Mouse (Mus musculus): ENCODE measurements around the gene Notch2.
"Not testable (repeated sequence)": the region's sequence is repeated elsewhere in the genome, so short reads cannot be mapped to it uniquely, and the experiment has no call there.

The Notch2 gene

DNA sequence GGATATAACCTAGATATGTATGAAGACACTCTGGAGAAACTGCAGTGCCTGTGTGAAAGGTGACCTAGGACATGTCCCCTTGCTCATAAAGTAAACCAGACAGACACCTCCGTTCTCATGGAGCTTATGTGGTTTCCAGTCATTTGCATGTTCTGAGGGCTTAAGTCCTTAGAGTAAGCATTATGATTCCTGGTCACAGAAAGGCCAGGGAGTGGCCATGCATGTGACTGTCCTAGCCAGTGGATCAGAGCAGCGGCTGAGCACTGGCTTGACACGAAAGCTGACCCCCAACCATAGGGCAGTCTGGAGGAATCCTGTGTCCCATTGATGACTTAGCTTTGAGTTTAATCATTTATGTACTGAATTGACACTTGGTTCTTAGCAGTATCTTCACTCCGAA is 14.7 kb downstream of the Notch2 start:
- no peak for DNase-seq (ENCODE audit: low spot score in 2 of 2)

DNA sequence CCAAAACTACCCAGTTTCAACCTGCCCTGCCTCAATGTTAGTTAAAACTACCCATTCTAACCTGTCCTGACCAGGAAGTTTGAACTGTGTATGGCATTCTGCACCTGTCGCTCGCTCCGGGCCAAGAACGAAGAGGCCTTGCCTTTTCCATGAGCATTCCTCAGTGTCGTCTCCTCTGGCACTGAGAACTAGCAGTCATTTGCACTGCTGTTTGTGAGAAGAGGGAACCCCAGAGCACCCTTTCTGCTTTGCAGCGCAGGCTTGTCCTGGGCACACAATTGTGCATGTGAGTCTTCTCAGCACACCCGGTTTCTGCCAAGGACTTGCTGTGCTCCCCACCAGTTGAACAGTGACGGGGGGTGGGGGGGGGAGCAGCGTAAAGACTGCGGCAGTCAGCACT is 15.6 kb downstream of the Notch2 start:
- no peak for DNase-seq (ENCODE audit: low spot score in 2 of 2)

DNA sequence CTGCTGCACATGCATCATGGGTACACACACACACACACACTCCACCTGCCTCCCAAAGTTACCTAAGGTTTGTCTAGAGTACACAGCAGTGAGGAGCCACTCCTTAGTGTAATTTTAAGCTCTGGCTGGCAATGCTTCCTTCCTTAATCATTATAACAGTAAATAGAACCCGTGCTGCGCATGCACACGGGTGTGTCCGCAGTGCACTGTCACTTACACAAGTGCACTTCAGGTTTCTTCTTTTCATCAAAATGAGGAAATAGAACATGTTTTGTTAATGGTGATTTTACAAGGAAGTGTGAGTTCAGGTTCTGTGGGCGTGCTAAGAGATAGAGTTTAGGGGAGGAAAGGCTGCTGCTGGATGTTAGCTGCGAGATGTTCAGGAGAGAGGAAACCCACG is 17.8 kb downstream of the Notch2 start:
- no peak for DNase-seq (ENCODE audit: low spot score in 2 of 2)

DNA sequence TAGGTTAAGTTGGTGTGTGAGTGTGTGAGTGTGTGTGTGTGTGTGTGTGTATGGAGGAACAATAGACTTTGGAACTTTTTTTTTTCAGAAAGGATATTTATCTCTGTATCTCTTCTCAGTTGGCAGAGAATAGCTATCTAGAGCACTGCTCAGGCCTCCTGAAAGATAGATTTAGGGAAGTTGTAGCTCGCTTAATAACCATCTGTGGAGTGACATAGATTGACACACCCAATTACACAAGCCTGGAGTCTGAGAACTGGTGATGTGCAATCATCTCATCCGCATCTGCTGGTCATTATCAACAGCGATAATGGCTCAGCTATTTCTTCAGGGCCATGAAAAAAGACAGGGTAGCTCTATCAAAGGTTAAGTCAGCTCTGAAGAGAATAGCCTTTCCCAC is 18.9 kb downstream of the Notch2 start:
- DNase-seq (ENCODE audit: low spot score in 2 of 2): no peak

DNA sequence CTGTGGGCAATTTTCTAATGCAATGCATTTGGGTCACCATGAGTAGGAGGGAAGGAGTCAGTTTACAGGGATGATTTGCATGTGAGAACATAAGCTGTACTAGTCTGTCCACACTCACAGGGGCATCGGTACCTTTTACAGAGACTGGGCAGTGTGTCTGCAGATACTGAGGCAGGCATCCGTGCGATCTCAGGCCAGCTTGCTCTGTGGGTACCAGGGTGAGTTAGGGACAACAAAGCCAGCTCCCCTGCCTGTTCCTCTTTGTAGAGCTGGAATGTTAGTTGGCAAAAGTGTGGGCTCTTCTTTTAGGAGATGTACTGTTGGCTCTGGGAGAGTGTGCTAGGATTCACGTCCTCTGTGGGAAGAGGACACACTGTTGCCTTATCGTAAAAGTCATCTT is 19.6 kb downstream of the Notch2 start:
- DNase-seq (ENCODE audit: low spot score in 2 of 2): no peak

DNA sequence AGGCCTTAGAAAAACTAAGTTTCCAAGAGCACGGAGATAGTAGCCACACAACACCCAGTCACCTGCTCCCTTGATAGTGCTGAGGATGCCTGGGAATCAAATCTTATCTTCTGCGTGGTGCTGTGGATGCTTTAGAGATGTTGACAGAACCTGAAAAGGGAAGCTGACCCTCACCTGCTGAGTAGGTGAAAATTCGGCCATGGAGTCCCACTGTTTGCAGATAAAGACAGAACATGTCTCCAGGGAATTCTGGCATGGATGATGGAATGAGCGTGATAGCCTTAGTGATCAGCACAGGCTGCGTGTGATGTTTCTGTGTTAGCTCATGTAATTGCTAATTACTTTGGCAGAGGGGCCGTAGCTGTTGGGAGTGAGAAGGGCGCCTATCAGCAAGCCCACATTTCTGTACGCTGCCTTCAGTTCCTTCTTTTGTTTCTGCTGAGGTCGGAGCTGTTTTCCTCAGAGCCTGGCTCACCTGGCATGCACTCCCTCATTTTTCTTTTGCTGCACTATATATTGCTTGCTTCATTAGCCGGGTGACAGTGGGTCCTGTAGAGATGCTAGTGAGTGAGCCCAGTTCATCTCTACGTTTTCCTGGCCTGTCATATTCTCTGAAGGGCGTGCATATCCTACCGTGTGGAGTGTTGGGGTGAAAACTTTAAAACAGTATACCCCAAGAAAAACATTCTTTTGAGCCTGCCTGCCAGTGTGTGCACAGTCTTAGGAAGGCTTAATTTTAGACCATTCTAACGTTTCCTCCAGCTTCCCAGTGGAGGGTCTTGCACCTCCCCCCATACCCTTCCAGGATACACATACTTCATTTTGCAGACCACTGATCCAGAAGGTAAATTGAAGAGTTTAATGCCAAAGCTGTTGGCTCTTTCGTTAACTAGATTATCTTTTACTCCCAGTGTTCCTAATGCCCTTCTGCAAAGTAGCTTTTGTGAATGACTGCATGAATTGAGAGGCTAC is 21.6 kb downstream of the Notch2 start:
- DNase-seq (ENCODE audit: low spot score in 2 of 2): no peak

DNA sequence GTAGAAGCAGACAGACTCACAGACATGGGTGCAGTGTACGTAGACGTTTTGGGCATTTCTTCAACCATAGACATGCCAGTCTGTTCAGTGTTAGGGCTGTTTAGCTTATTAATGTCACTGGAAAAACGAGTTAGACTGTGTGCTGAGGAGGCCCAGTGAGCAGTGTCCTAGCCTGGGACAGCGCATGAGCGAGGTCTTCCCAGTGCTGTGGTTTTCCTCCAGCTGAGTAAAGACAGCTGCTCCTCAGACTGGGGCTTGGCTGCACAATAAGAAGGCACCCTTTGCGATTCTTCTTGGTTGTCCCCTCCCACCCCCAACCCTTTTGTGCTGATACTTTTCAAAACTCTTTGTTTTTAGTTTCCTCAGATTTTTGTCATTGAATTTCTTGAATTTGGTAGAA is 22.8 kb downstream of the Notch2 start:
- no peak for DNase-seq (ENCODE audit: low spot score in 2 of 2)

DNA sequence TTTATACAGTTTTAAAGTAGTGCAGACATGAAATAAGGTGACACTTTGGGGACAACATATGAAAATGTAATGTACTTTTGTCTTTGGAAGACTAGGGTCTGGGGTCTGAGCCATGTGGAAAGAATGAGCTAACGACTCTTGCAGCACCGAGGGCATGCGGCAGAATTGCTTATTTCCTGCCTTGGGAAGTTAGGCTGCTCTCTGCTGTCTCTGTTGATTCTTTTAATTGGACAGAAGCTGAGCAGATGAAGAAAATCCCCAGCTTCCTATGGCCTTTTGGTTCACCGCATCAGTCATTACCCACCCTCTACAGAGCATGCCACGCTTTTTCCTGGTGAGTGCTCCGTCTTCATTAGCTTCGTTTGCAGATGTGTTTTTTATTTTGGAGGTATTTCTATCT is 23.8 kb downstream of the Notch2 start:
- DNase-seq (ENCODE audit: low spot score in 2 of 2): no peak

DNA sequence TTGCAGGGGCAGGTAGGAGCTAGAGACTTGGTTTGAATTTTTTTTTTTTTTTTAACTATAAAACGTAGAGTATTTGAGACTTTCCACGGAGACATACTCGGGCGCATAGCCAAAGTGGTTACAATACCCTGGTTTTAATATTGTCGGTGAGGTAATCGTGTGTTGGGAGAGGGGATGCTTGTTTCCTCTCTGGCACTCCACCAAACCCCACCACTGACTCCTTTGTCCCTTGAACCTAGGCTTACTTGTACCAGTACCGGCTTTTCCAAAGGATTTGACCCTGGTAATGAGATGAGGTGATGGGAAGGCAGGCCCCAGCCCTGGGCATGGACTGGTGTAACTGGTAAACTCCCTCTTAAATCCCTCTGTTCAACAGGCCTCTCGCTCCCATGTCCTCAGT is 25.3 kb downstream of the Notch2 start:
- no peak for DNase-seq (ENCODE audit: low spot score in 2 of 2)

DNA sequence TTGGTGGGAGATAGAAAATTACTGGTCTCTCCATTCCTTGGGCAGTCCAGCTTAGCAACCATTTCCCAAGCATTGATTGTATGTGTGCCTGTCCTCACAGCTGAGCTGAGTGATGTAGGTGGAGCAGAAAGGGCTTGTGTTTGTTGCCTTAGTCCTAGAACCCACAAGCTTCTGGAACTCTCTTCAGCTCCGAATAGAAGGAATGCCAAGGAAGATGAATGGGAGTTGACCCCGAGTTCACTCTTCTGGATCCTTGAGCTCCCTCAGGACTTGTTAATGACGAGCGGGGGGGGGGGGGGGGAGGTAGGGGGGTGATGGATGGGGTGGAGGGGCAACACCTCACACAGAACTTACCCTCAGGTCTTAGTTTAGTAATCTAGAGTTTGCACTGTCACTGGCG is 25.9 kb downstream of the Notch2 start:
- no peak for DNase-seq (ENCODE audit: low spot score in 2 of 2)

DNA sequence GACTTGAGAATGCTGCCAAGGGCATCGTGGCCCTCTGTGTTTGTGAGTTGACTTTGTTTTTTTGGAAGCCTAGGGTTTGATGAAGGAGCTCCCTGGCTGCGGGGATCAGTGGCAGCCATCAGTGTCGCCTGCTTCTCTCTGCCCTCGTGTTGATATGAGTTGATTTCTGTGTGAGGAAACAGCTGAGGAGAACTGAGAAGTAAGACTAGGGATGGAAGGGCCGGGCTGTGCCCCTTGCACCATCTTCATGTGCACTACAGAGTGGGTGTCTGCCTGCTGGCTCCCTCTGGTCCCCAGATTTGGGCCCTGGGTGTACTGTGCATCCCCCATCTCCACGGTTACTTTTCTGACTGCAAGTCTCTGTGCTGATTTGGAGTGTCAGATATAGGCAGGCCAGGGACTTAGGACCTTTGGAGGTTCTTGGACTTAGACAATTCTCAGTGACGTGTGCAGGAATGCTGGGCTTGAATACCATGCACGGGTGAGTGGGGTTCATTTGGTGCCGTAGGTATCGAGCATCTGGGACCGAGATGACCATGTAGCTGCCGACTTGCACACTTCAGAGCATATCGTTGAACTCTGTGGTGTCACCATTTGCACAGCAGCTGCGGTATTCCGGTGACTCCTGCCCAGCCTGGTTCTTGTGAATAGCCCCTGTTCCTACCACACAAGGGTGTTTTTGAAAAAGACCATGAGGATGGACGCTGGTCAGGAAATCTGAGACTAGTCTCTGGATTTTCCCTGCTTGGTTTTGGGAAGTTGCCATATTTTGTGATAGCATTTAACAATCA is 26.5 kb downstream of the Notch2 start:
- no peak for DNase-seq (ENCODE audit: low spot score in 2 of 2)

DNA sequence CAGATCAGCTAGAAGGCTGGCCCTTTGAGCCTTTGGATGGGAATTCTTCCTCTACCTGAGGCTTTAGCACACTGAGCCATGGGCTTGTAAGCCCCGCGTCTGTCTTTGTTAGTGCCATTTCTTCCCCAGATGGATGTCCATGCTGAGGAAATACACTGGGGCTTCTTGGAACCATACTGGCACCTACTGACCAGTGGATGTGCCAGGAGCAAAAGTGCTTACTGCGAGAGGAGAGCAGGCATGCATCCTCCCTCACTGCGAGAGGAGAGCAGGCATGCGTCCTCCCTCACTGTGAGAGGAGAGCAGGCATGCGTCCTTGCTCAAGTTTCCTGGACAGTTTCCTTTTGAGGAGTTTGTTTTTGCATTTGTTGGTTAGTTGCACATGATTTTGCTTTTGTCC is 27.5 kb downstream of the Notch2 start:
- DNase-seq (ENCODE audit: low spot score in 2 of 2): no peak

DNA sequence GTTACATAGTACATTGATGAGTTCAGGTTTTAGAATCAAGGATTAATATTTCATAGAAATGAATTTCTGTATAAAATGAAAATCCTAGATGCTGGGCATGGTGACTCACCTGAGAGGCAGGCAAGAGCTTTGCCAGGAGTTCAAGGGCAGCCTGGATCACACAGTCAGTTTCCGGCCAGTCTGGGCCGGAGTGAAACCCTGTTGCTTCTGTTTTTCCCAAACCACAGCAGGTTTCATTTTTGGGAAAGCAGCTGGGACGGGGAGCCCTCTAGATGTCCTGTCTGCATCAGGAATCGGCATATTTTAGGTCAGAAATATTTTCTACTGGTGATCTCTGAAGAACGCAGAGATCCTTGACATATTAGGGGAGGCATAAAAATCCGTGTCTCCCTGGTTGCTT is 29.0 kb downstream of the Notch2 start:
- DNase-seq (ENCODE audit: low spot score in 2 of 2): no peak

DNA sequence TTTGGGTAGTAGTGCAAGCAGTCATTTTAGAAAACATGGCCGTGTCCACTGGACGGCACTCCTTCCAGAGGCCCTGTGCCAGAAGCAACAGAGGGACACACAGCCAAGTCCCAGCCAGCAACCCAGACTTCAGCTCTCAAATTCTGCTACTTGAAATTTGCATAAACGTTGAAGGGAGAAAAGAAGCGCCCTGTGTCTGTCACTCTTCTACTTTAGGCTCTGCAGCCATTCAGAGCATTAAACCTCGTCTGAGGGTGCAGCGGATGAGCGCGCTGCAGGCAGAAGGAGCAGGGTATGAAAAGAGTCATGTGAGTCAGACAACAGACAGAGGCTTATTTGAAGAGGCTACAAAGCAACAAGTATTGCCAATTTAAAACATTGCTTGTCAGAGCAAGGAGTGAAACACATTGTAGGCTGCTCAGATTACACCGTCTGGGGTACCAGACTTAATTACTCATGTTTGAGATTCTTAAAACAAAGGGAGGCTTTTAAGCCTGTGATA is 29.7 kb downstream of the Notch2 start:
- DNase-seq (ENCODE audit: low spot score in 2 of 2): peak in 1 of 2 experiments; percentile 48

DNA sequence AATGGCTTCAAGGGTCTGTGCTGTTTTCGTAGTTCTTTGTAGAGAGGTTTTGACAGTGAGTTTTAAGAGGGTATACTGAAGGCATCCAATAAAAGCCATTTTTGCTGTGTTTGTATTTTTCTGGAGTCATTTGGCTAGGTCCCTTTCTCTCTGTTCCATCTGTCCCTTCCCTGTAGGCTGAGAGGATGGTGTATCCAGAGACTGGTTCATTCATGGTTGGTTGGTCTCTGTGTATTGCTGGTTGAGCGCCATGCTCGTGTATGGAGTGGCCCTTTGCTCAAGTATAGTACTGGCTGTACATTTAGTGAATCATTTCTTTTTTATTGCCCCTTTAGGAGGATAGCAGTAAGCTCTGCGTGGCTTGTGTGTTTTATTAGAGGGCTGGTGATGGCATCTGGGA is 30.3 kb downstream of the Notch2 start:
- no peak for DNase-seq (ENCODE audit: low spot score in 2 of 2)

DNA sequence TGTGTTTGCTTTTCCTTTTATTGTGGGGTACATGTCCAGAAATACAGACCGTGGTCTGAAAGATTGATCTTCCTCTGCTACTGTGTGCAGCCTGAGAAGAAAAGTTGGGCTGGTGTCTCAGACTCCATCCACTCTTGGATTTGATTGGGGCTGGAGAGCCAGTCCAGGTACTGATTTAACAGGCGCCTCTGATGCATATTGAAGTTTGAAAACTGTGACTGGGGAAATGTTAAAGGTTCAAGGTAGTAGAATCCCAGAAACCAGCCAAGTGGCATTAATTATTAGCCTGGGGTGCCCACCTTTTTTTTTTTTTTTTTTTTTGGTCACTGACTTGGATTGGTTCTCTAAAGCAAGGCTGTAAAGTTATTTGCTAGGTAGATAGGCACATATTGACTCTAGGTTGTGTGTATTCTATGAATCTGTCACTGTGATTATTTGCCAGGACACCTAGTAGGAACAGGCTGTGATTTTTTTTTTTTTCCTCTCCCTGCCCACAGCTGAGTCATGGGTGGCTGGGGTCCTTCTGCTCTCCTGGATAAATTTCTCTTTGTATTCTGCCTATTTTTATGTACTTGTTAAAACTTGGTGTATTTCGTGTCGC is 31.5 kb downstream of the Notch2 start:
- no peak for DNase-seq (ENCODE audit: low spot score in 2 of 2)

DNA sequence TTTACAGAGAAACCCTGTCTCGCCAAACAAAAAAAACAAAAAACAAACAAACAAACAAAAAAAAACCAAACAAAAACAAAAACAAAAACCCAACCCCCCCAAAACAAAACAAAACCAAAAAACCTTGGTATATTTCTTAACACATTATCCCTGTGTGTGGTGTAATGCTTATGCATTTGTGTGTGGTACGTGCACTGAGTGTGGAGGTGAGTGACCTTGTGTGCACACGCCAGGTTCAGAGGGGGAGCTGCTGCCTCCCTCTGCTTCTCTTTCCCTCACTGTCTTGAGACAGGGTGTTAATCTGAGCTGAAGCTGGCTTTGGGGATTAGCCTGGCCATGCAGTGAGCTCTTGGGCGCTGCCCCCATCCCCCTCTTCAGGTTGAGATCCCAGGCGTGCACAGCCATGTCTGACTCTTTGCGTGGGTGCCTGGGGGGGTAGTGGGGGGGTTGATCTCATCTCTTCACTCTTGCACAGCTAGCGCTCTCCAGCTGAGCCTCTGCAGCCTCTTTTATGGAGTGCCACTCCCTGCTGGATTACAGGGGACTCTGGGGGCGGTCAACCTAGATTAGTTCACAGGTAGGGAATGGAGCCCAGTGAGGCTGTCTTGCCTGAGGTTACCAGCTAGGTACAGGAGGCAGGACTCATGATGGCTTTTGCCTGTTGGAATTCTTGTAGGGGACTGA is 32.3 kb downstream of the Notch2 start:
- DNase-seq (ENCODE audit: low spot score in 2 of 2): no peak

DNA sequence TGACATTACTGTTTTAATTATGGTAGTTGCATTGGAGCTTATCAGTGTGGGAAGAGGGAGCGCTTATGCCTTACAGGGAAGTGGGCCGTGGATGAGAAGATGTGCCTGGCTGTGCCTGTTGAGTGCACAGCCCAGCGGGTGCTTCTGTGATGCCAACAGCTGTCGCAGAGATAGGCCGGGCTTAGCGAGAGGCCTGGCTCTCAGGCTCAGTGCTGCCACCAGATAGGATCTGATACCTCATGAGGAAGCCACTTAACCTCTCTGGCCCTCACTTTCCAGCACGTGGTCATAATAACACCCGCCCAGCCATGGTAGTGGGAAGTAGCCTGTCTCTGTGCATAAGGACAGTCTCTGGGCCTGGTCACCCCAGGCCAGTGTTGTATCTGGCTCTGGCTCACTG is 33.0 kb downstream of the Notch2 start:
- DNase-seq (ENCODE audit: low spot score in 2 of 2): no peak

DNA sequence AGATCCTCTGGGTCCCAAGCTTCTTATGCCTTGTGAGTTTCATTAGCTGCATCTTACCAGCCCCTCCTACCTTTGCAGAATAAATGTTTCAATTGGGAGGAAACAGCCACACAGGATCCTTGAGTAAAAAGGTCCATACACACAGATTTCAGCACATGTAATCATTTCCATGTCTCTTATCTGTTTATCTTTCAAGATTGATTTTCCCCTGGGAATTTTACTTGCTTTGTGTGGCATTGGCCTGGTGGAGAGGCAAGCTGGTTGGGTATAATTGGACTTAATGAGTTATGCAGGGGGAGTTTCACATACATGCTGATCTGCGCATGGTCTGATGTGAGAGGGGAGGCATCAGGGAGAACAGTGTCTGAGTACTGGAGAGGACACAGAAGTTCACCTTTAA is 36.3 kb downstream of the Notch2 start:
- no peak for DNase-seq (ENCODE audit: low spot score in 2 of 2)

DNA sequence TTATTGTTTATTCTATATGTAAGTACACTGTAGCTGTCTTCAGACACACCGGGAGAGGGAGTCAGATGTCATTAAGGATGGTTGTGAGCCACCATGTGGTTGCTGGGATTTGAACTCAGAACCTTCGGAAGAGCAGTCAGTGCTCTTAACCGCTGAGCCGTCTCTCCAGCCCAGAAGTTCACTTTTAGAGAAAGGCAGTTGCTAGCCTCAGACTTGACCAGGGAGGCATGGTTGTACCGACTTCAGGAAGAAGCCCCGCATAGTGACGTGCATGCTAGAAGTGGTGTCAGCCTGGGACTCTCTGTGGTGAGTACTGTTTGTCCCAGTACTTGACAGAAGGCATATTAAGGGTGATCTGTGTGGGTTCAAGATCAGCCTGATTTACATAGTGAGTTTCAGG is 36.8 kb downstream of the Notch2 start:
- not testable (repeated sequence) for DNase-seq (ENCODE audit: low spot score in 2 of 2)

DNA sequence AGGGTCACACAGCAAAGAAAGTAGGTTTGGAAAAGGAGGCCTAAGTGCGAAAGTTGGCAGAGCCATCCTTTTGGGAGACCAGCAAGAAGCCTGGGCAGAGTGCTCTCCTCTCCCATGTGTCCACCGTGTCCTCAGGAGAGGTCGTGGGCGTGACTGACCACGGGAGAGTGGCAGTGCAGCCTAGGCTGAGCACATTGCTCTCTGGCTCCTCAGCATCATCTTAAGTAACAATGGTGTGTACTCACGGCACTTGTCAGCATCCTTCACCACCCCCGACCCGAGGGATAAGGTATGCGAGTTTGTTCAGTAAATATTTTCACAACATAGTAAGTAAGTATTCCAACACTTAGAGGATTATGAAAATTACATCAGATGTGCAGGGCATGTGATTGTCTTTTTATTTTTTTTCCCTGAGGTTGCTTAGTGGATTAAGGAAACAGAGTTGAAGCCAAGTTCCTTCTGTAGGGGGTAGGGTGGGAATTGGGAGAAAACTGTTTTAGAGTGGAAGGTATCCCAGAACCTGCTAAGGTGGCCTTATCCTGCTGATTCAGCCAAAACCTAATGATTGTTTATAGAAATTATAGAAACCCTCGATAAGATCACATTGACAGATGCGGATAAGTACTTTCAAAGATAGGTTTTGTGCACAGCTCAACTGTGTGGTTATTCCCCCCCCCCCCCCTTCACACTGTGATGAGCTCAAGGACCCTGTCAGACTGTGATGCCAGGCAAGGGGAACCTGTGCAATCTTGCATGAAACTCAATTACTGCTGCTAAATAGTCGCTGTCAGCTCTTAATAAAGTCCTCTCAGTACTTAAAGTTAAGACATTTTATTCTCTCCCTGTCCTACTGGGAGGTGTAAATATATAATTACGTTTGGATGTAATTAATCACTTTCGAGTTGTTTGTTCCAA is 37.4 kb downstream of the Notch2 start:
- DNase-seq (ENCODE audit: low spot score in 2 of 2): no peak

Data from left cerebral cortex, adult 9 months (tissue).